Mouse (Mus musculus) adipocyte (in vitro differentiated cells): ENCODE measurements around the gene Ica1.

ENCODE experiments used
- DNase-seq: peaks from one replicate; pipeline ENCODE4 v3.0.0-alpha.2; 2016; ENCODE audit warnings: low spot score

The Ica1 gene

DNA sequence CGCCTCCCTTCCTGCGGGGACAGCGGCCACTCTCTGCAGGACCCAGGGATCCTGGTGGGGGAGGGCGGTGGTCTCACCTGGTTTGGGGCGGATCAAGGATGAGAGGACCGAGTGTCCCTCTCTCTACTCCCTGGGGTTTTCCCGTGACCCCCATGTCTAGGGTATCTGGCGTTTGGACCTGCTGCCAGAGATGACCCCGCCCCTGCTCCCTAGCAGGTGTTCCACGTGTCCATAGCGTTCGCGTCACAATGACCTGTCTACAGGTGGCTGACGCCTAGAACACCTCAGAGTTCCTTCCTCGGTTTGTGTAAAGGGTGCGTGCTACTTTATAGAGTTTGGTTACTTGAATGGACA is at the start of gene Ica1:
Gene Ica1, minus strand, starts transcription at position 193 of the 354 bp plus-strand sequence.
- no peak for DNase-seq

DNA sequence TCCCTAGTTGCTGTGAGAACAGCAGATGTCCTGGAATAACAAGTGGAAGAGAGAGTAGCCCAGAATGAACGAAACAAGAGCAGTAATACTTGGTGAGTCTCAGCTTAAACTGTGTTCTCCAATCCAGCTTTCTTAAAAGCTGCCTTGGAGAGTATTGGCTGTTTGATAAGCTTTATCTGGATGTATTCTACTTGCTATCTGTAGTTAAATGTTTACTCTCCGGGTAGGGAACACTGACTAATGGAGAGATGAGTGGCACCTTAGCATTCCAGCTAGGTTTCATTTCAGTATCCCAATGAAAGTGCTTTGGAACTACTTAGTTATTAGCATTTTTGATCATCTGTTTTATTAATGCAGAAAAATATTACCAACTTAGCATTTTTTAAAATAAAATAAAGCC is 41.6 kb upstream of the Ica1 start:
- DNase-seq, result no peak

DNA sequence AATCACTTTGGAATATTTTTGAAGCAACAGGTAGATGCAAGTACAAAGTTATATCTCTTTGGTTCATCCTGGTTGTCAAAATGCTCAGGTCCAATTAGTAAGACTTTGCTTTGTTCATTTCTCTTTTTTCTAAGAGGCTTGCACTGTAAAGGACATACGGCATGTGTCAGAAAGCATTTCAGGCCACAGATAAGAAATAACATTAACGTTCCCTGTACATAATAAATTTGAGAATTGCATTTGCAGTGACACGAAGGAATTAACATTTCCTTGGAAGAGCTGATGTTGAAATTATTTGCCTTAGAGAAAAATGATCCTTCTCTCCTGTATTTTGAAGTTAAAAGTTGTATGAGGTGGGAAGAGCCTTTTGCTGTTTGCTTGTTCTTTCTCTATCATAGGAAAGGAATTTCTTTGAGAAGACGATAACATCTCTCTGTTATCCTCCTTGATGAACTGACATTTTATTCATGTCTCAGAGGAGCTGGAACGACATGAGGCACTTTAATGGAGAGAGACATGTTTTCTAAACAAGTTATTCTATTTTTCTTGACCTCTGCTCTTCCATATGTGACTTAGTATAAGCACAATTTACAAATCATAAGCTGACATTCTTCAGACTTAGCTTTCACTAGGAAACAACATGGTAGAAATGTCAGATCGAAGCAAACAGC is 36.2 kb upstream of the Ica1 start:
- DNase-seq, result no peak

DNA sequence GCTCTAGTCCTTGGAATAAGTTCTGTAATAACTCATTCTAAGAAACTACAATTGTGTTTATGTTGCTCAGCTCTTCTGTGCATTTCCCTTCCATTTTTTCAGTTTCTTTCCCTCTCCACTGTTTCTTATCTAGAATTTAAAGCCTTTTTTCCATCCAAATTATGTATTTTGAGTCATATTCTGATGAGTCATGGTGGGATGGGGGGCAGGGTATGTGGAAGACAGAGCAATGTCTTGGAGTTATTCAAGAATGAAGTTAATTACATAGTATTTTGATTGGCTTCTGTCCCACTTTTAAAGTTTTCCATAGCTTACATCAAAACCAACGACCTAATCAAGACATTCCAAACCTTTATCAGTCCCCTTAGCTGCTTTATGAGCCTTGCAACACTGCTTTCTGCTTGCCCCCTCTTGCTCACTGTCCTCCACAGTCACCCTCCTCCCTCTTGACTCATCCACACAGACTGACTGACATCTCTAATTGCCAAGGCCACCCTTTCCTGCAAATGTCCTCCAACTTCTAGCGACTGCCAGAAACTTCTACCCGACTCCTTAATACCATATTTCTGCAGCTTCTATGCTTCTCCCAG is 24.4 kb upstream of the Ica1 start:
- DNase-seq, result no peak

DNA sequence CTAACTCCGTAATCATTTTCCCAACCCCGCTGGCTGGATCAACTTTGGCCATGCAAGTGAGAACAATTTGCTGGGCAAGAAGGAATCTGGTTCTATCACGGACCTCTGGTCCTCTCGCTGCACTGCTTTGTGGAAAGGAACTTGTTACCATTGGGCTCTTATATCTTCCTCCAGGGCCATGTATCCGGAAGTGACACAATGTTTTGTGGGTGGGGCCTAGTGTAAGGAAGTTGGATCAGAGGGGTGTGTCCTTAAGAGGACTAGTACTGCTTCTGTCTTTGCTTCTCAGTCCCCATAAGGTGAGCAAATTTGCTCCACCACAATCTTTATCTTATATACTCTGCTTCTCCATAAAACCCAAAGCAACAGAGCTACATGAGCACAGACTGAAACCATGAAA is 14.1 kb upstream of the Ica1 start:
- no peak for DNase-seq

DNA sequence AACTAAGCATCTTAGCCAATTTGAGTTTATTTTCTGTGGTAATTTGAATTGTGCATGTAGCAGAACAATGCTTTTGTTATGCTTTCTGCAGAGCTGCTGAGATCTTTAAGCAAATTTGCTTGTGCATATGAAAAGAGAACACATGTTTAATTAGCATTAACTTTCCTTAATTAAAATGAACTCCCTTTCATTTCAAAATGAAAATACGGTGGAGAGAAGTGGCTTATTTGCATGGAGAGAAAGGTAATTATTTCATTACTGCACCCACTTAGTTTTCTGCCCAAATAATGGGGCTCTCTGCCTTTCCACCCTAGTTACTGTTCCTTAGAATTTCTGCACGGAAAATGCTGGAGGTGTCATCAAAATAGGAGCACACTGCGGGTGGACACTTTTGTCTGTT is 13.5 kb upstream of the Ica1 start:
- DNase-seq, result no peak

DNA sequence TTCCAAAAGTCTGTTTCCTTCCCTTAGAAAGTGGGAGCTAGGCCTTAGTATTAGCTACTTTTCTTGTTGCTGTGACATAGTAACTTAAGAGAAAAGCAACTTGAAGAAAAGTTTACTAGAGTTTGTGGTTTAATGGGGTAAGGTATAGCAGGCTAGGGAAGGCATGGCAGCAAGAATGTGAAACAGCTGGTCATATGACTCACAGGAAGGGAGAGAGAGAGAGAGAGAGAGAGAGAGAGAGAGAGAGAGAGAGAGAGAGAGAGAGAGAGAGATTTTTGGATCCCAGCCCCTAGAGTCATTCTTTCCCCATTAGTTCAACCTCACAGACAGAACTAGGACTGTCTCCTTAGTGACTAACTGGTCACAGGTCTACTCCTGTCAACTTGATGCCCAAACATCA is 2.3 kb upstream of the Ica1 start:
- DNase-seq, result no peak

DNA sequence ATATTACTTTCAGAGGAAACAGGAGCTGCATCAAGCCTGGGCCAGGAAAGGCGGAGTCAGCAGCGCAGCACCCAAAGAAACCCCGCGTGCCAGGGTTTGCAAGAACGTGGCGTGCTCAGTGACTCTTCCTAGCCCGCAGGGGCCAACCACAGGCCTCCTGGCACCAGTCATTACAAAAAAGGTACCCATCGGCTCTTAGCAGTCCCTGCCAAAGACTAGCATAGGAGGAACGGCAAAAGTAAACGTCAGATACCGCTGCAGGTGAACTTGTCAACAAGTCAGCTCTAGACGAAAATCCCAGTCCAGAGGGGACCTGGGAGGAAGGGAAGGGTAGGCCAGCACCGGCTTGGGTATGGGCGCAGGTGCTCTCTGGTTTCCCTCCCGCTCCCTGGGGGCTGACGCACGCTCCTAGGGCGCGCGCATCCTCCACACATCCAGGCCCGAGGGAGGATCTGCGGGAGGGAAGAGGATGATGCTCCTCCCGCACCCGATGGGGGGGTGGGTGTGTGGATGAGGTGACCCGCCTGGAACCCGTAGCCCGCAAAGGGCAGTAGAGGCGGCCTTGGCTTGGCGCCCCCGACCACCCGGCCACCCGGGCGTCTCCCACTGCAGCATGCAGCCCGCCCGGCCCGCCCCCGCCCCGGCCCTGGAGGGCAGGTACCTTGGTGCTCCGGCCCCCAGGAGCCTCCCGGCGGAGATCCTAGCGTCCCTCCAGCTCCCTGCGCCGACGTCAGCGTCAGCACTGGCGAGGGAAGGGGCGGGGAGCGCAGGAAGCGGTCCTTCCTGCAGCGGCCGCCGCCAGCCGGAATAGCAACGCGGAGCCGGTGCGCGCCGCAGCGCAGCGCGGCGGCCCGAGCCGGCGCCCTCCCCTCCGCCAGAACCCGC is 635 bp downstream of the Ica1 start:
- DNase-seq, result peak; percentile 22

DNA sequence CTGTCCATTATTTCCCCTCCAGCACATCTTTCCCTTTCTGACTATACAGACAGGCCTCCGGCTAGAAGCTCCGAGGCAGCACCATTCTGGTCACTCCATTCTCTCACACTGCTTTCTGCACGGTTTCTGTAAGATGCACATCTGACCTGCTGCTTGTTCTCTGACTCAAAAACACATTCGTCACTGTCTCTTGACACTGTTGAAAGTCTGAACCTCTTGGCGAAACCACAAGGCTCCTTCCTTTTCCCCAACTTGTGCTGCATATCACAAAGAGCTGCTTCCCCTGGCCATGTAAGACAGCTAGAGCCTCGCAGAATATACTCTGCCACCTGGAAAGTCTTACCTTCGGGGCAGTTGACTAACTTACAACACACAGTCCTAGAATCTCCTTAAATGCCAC is 6.7 kb downstream of the Ica1 start:
- DNase-seq, result no peak

DNA sequence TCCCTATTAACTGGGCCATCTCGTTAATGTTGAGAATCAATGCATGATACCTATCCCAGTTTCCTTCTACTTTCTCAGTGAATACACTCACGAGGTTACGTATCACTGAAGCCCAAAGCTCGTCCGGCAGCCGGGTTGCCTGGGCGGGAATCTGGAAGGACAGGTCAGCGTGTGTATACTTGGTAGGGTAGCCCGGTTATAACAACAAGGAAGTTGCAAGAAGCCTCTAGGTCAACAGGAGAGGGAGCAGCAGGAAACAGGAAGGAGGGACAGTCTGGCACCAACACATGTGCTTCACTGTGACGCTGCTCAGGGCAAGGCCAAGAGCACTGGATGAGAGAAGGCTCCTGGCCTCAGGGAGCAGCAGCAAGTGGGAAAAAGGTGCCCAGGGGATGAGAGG is 7.9 kb downstream of the Ica1 start:
- no peak for DNase-seq

DNA sequence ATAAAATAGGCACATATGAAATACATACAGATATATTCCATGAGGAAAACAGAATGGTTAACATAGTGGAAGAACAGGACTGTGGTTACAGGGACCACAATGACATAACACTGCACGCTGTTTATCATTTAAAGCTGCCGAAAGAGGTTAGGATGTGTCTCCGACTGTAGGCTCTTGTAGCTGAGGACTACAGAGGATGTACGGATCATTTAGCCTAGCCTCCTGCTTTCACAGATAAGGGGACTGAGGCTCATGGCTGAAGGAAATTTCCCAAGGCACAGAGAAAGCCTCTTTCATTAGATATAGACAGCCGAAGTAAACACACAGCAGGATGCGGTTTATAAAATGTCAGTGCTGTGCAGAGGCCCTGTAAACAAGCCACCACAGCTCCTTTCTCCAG is 8.5 kb downstream of the Ica1 start:
- DNase-seq, result no peak

DNA sequence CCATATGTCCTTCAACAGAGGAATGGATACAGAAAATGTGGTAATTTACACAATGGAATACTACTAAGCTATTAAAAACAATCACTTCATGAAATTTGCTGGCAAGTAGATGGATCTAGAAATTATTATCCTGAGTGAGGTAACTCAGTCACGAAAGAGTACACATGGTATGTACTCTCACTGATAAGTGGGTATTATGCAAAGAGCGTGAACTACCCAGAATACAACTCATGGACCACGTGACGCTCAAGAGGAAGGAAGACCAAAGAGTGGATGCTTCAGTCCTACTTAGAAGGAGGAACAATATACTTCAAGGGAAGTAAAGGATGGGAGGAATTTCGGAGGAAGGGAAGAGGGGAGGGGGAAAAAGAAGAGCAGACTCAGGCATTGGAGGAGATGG is 11.6 kb downstream of the Ica1 start:
- no peak for DNase-seq

DNA sequence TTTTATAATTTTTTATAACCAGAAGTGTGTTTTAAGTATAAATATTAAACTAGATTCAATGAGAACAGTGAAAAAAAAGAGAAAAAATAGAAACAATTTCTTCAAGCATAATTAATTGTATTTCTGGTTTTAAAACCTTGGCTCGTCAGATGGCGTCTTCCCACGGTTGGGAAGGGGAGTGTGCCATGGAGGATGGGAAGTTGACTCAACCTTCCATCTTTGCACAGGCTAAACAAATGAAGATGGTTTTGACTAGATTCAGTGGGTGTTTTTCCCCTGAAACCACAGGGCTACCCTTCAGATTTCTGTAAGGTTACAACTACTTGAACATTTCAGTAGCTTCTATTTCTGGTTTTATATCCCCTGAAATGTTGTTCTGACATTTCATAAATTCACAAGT is 12.5 kb downstream of the Ica1 start:
- no peak for DNase-seq

DNA sequence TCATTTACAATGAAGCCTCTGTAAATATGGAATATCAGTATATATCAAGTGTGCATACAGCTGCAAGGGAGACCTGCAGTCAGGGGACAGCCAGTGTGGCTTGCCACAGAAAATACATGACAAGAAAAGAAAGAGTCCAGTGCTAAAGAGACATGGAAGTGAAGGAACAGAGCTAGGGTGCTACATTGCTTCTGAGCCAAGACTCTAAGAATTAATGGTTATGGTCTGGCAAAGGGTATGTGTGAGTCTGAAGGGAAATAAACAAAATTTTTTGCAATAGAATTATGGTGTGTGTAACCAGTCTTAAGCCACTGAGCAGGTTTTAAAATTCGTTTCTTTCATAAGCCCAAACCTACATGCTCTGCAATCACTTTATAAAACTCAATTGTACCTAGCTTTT is 13.2 kb downstream of the Ica1 start:
- no peak for DNase-seq

DNA sequence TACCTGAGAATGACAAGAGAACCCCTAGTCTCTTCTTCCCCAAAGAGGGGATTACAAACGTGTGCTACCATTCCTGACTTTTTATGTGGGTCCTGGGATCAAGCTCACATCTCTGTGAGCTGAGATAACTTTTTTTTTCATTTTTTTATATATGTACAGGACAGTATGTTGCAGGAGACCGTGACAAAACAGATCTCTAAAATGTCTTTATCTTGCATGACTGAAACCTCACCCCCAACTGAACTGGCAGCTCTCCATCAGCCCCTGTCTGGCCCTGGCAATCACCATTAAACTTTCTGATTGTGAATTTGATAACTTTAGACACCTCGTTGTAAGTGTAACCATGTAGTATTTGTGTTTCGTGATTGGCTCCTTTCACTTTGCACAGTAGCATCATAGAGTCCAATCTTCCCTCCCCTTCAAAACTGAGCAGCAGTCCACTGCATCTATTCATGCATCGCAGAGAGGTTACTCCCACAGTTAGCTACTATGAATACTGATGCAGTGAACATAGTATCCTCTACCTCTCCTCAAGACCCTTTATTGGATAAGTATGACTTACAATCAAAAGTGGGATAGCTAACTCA is 17.5 kb downstream of the Ica1 start:
- no peak for DNase-seq

DNA sequence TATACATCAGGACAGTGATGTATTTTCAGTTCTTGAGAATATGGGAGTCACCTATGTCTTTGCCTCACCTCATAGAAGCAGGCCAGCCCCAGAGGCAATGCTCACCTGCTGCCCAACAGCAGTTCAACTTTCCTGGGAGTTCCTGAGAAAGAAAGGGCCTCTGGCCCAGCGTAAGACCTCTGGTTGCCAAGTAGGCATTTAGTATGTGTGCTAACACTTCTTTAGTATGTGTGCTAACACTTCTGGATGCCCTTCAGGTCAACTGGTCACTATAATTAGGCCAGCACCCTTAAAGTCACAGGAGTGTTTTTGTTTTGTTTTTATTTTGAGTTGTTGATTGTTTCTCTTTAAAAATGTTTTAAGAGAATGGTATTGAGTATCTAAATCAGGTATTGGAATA is 18.4 kb downstream of the Ica1 start:
- DNase-seq, result peak; percentile 46

DNA sequence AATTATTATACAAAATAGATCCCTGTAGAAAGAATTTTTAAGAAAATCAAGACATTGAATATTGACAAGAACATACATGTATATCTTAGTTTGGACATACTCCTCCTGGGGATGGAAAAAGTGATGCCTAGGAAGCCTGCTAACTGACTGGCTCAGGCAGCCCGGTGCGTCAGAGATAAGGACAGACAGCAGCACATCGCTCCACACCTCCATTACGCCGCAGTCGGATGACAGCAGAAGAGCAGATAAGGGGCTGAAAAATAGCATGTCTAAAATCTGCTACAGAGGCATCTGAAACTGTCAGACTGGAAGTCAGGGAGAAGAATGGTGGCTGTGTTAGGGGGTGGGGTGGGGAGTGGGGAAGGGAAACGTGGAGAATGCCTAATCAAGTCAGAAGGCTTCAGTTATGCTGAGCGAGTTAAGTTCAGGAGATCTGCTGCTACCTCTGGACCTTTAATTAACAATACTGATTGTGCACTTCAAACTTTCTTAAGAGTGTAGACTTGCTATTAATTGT is 22.5 kb downstream of the Ica1 start:
- DNase-seq, result no peak

DNA sequence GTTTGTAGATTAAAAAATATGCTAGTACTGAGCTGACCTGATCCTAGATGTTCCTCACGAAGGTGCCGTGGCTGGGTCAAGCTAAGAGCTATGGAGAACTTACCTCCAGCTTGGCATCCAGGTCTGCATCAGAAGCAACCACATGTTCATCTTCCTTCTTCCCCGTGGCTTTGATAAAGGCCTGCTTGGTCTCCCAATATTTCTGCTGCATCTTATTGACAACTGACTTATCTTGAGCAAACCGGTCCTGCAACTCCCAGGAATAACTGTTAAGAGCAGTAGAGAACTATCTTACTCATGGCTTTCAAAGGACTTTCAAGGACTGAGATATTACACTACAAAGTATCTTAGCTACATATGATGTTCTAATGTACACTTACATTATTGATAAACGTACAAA is 23.8 kb downstream of the Ica1 start:
- no peak for DNase-seq

DNA sequence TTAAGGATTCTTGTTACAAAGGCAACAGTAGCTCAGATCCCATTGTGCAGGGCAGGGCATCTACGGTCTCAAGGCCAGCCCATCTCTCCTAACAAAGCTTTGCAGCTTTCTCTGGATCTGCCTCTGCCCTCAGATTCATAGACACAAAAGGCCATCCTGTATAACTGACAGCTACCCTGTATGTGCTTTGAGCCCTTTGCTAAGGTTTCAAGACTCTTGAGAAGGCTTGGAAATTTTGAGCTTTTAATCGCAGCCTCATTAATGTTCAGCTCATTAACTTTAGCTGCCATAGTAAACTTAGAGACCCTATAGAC is 24.6 kb downstream of the Ica1 start:
- no peak for DNase-seq

DNA sequence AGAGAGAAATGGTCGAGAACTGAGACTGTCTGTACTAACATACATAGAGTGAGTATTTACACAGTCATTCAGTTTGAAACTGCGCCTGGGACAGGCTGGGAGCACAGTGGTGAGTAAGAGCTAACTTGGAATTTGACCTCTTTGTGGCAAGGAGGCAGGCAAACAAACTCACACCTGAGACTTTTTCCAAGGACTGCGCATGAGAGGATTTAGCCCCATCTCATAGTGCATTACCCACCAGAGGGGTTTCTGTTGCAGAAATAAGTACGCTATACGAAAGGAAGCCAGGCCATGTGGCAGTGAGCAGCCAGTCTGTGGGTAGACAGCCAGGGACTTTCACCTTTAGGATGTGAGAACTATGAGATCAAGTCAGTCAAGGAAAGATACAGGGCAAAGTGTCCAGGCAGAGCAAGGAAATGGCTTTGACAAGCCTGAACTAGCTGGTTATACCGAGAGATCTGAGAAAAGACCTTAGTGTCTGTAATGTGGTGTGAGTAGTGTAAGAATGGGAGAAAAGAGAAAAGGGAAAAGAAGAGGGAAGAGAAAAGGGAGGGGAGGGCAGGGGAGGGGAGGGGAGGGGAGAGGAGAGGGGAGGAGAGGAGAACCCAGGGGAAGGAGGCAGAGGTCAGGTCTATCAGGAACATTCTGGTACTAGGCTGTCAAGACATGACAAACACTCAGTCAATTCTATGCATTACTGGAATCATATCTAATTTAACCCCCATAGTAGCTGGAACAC is 25.1 kb downstream of the Ica1 start:
- no peak for DNase-seq

DNA sequence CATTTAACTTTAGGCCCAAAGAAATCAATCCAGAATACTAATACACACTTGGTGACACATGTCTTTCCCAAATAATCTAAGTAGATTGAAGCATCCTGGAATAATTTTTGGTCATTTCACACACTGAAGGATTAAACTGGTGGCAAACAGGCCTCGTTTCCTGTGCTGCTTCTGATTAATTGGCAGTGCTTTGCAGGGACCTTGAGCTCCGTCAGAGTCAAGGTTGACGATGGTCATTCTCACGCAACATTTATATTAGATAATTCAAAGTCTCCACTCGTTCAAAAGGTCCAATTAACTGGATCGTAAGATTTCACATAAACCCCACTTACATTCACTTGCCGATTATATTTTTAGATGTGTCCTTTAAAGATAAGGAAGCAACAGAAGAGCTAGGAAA is 33.4 kb downstream of the Ica1 start:
- DNase-seq, result no peak

DNA sequence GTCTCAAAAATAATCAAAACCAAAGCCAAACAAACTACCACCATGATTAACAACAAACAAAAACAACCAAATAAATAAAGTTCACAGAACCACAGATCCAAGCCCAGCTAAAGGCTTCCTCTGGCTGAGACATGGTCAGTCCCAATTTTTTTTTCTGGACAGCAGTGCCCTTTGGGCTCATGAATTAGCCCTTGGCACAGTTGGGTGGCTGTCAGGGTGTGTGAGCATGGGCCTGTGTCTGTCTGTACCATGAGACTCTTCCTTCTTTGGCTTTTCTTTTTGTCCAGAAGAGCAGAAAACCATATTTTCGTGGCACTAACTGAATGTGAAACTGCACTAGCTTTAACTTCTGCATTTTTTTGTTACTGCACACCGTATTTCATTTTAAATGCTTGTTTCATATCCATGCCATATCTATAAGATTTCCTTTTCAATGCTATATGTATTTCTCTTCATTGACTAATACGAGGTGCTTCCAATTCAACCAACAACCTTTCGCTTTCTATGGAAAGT is 34.0 kb downstream of the Ica1 start:
- DNase-seq, result peak; percentile 71
